Mouse (Mus musculus) thymus, postnatal 10 days (tissue): ENCODE results near the gene Borcs5.
"Not testable (repeated sequence)": the region's sequence is repeated elsewhere in the genome, so short reads cannot be mapped to it uniquely, and the experiment has no call there.

Experiments used
- DNase-seq, 2 experiments: peaks; one replicate each; pipeline ENCODE4 v3.0.0; 2021; ENCODE audit warnings: low spot score in 2 of 2

Gene Borcs5

GRCm38 (mm10) chr6:134670881-134671411 is 31.6 kb downstream of the Borcs5 start:
- no peak for DNase-seq

GRCm38 (mm10) chr6:134673712-134674111 is 34.4 kb downstream of the Borcs5 start:
- DNase-seq: not testable (repeated sequence)

- DNase-seq: no peak
Measured at GRCm38 (mm10) chr6:134677504-134677903, 38.2 kb downstream of the Borcs5 start.

GRCm38 (mm10) chr6:134678037-134678436 is 38.7 kb downstream of the Borcs5 start:
- no peak for DNase-seq

GRCm38 (mm10) chr6:134679330-134679729 is 40.0 kb downstream of the Borcs5 start:
- not testable (repeated sequence) for DNase-seq

- no peak for DNase-seq
Measured at GRCm38 (mm10) chr6:134684354-134684915, 45.1 kb downstream of the Borcs5 start.

GRCm38 (mm10) chr6:134685040-134685439 is 45.7 kb downstream of the Borcs5 start:
- DNase-seq: no peak

- no peak for DNase-seq
Measured at GRCm38 (mm10) chr6:134685515-134685914, 46.2 kb downstream of the Borcs5 start.

GRCm38 (mm10) chr6:134694498-134694897 is 55.2 kb downstream of the Borcs5 start:
- no peak for DNase-seq

GRCm38 (mm10) chr6:134694988-134695387 is 55.7 kb downstream of the Borcs5 start:
- no peak for DNase-seq

- no peak for DNase-seq
Measured at GRCm38 (mm10) chr6:134695625-134696024, 56.3 kb downstream of the Borcs5 start.

- DNase-seq: no peak
Measured at GRCm38 (mm10) chr6:134696146-134696545, 56.8 kb downstream of the Borcs5 start.

- DNase-seq: no peak
Measured at GRCm38 (mm10) chr6:134696554-134696953, 57.2 kb downstream of the Borcs5 start.

- DNase-seq: no peak
Measured at GRCm38 (mm10) chr6:134698243-134698642, 58.9 kb downstream of the Borcs5 start.

GRCm38 (mm10) chr6:134700451-134701210 is 61.3 kb downstream of the Borcs5 start:
- DNase-seq: no peak

- no peak for DNase-seq
Measured at GRCm38 (mm10) chr6:134701211-134701602, 61.9 kb downstream of the Borcs5 start.

- DNase-seq: no peak
Measured at GRCm38 (mm10) chr6:134702184-134702583, 62.9 kb downstream of the Borcs5 start.

- no peak for DNase-seq
Measured at GRCm38 (mm10) chr6:134703053-134703690, 63.9 kb downstream of the Borcs5 start.

- DNase-seq: no peak
Measured at GRCm38 (mm10) chr6:134706467-134706866, 67.2 kb downstream of the Borcs5 start.

GRCm38 (mm10) chr6:134710020-134710419 is 70.7 kb downstream of the Borcs5 start:
- no peak for DNase-seq

- no peak for DNase-seq
Measured at GRCm38 (mm10) chr6:134713321-134713720, 74.0 kb downstream of the Borcs5 start.

- no peak for DNase-seq
Measured at GRCm38 (mm10) chr6:134713897-134714296, 74.6 kb downstream of the Borcs5 start.

- no peak for DNase-seq
Measured at GRCm38 (mm10) chr6:134716168-134716587, 76.9 kb downstream of the Borcs5 start.
